In genomic region chr5:78584823-78585222, GRCm38 (mm10) we compare ENCODE assay signal across 10 mouse cellular contexts.
DNase-seq lines count a peak whose midpoint lies in the region; ATAC-seq and TF ChIP-seq lines count a peak whose summit lies in the region.
"Had no signal": no experiment of that assay in that cellular context is flagged by ENCODE, and none has a peak within 500 bp of the region (broad histone marks: within the 10 kb centered on the region; RNA-seq: fewer than 3 reads in every experiment).

No protein-coding gene starts in this region.

- H3K9me3 ChIP-seq in hindbrain, embryonic 11.5 days (ENCODE audit: control insufficient read depth, low read length): no peaks in the 10 kb centered on the region
- no peaks in the 10 kb centered on the region for H3K9me3 ChIP-seq in hindbrain, embryonic 10.5 days
- H3K9me3 ChIP-seq: heart, embryonic 10.5 days; limb, embryonic 15.5 days had no signal

- H3K4me1 ChIP-seq in hindbrain, embryonic 11.5 days (replicated peaks; ENCODE audit: control insufficient read depth, insufficient read depth, low read length): no peaks in the 10 kb centered on the region
- no peaks in the 10 kb centered on the region for H3K4me1 ChIP-seq in hindbrain, embryonic 10.5 days (replicated peaks)
- H3K4me1 ChIP-seq in lung, adult 2 months (ENCODE audit: control insufficient read depth, insufficient read depth, low read length): no peaks in the 10 kb centered on the region
- H3K4me1 ChIP-seq: heart, embryonic 10.5 days; limb, embryonic 15.5 days had no signal

- intact Hi-C loops in gastrocnemius, postnatal 14 days (cut with DNase I; ENCODE audit: low total_unique reads): no loop called here

- TF ChIP-seq POLR2A in lung, adult 2 months (IDR thresholded peaks at IDR 0.05; ENCODE audit: borderline replicate concordance, extremely low read depth, low read depth, low read length): no peak

- no peak for DNase-seq in hindbrain, embryonic 11.5 days (ENCODE audit: low spot score)
- no peak for DNase-seq in hindbrain, embryonic 10.5 days (ENCODE audit: low spot score)
- DNase-seq in frontal cortex, postnatal 14 days (ENCODE audit: low spot score in 2 of 2): peak; percentile 57 to 68
- peak; percentile 23 to 93 for DNase-seq in left cerebral cortex, adult 8-10 months (ENCODE audit: low spot score in 2 of 2)
- DNase-seq in right cerebral cortex, postnatal 14 days: peak; percentile 23
- DNase-seq in lung, adult 2 months: no peak
- DNase-seq in gastrocnemius, postnatal 14 days: no peak

- H3K4me2 ChIP-seq in hindbrain, embryonic 11.5 days (replicated peaks; ENCODE audit: low read depth, low read length): no peak overlapping the region
- H3K4me2 ChIP-seq: limb, embryonic 15.5 days had no signal

- no peak overlapping the region for H3K27ac ChIP-seq in hindbrain, embryonic 11.5 days (ENCODE audit: low read depth, low read length)
- no peak overlapping the region for H3K27ac ChIP-seq in hindbrain, embryonic 10.5 days
- H3K27ac ChIP-seq: heart, embryonic 10.5 days; limb, embryonic 15.5 days had no signal

- H3K4me3 ChIP-seq in hindbrain, embryonic 11.5 days (ENCODE audit: low read depth, low read length): no peak overlapping the region
- no peak overlapping the region for H3K4me3 ChIP-seq in hindbrain, embryonic 10.5 days
- no peak overlapping the region for H3K4me3 ChIP-seq in lung, adult 2 months (replicated peaks; ENCODE audit: extremely low read depth, low read depth, low read length)
- H3K4me3 ChIP-seq: heart, embryonic 10.5 days; limb, embryonic 15.5 days had no signal

- no peak for TF ChIP-seq CTCF in lung, adult 2 months (IDR thresholded peaks at IDR 0.05; ENCODE audit: insufficient read depth, low read length)

- no peaks in the 10 kb centered on the region for H3K36me3 ChIP-seq in hindbrain, embryonic 11.5 days (ENCODE audit: control insufficient read depth, insufficient read depth, low read length)
- no peaks in the 10 kb centered on the region for H3K36me3 ChIP-seq in hindbrain, embryonic 10.5 days
- H3K36me3 ChIP-seq: heart, embryonic 10.5 days; limb, embryonic 15.5 days had no signal

- peak; percentile 54; the same call in 1 of the 2 replicates for ATAC-seq in hindbrain, embryonic 11.5 days (ENCODE audit: low FRiP score)
- ATAC-seq in inflammation-experienced regulatory T-cells, adult 6 months: no peak

- 66% methylated on average over 1 of the region's 1 CpGs for WGBS in hindbrain, embryonic 11.5 days
- 60% methylated on average over 1 of the region's 1 CpGs for WGBS in hindbrain, embryonic 10.5 days
- 66% methylated on average over 1 of the region's 1 CpGs for WGBS in lung, adult 2 months

- H3K9ac ChIP-seq in hindbrain, embryonic 11.5 days (ENCODE audit: low read depth, low read length): no peak overlapping the region
- H3K9ac ChIP-seq: limb, embryonic 15.5 days had no signal

- H3K27me3 ChIP-seq in hindbrain, embryonic 11.5 days (ENCODE audit: control insufficient read depth, insufficient read depth, low read length): no peaks in the 10 kb centered on the region
- H3K27me3 ChIP-seq in hindbrain, embryonic 10.5 days (ENCODE audit: insufficient read depth, poor library complexity, severe bottlenecking): no peaks in the 10 kb centered on the region
- H3K27me3 ChIP-seq: limb, embryonic 15.5 days had no signal

Comparison
In these comparisons a context has a peak if more than half of its experiments do, and no peak if none do; other contexts are left out.
1. DNase-seq: peak in frontal cortex, postnatal 14 days (2 of 2), left cerebral cortex, adult 8-10 months (2 of 2) and right cerebral cortex, postnatal 14 days (single experiment); none in hindbrain, embryonic 11.5 days (single experiment), hindbrain, embryonic 10.5 days (single experiment), lung, adult 2 months (single experiment) and gastrocnemius, postnatal 14 days (single experiment).